Mouse (Mus musculus) heart, postnatal 25 days (tissue): ENCODE results near the gene Tc2n. TPM values are rescaled to one million over a fixed set of nuclear protein-coding genes. Genes with fewer than 3 reads are reported as not detected.

ENCODE experiments used
- total RNA-seq, 2 experiments: library from RNA; stranded (reverse); gene quantifications; 2 replicates each; pipeline ENCODE4 v1.2.3; 2021

The Tc2n gene
- total RNA-seq, 2 experiments from 2014 or later = 0.50 to 0.78 TPM

Other genes with a start within 250 kb of the Tc2n start
- gene Fbln5, start 100.5 kb upstream of the Tc2n start, total RNA-seq = 10 to 100 TPM; 26.2 to 28.3 TPM
- gene Trip11, start 194.7 kb upstream of the Tc2n start, total RNA-seq = 10 to 100 TPM; 34.9 to 36.7 TPM
- 10 to 100 TPM; 11.1 to 11.5 TPM for gene Atxn3, start 239.7 kb upstream of the Tc2n start, total RNA-seq